Mouse (Mus musculus) right cerebral cortex, postnatal 4 days (tissue): Measurements from ENCODE around the gene Ell.
A peak's percentile ranks its signal among the peaks of the same experiment; 100 is the strongest.

Experiments used
- DNase-seq: peaks from one replicate; pipeline ENCODE4 v3.0.0-alpha.2; 2022

Ell gene

DNA sequence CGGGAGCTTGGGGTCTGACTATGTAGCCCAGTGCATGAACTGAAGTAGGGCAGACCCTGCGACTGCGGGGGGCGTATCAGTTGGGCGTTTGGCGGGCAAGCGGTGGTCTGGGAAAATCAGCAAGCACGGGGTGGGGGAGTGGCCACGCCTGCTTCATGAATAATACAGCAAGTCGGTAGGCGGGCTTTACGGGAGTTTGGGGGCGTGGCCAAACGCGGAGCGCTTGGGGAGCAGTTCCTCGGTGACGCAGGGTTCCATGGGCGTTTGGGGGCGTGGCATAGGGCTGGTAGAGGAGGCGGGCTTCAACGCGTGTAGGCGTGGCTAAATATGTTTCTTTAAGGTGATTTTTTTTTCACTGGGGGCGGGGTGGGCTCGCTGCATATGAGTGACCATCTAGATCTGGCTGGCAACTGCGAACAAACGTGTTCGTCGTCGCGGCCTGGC is 602 bp upstream of the Ell start:
- DNase-seq = peak; percentile 100

DNA sequence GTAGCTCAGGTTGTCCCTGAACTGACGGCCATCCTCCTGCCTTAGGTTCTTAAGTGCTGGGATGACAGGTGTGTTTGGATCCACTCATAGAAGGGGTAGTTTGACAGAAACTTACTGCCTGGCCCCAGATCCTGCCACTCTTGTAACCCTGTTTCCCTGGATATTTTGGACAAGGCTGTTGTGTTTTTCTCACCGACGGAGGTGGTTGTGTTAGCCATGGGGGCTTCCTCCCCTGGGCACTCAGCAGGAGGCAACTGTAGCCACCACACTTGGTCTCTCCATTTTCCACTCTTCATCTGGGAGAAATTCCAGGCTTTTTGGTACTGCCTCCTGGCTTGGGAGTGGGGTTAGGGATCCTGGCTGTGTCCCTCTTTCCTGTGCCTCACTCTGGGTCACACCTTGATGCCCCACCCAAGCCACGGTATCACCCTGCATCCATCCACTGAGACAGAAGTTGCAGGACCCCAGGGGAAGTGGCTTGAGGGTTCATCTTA is 803 bp downstream of the Ell start:
- no peak for DNase-seq

DNA sequence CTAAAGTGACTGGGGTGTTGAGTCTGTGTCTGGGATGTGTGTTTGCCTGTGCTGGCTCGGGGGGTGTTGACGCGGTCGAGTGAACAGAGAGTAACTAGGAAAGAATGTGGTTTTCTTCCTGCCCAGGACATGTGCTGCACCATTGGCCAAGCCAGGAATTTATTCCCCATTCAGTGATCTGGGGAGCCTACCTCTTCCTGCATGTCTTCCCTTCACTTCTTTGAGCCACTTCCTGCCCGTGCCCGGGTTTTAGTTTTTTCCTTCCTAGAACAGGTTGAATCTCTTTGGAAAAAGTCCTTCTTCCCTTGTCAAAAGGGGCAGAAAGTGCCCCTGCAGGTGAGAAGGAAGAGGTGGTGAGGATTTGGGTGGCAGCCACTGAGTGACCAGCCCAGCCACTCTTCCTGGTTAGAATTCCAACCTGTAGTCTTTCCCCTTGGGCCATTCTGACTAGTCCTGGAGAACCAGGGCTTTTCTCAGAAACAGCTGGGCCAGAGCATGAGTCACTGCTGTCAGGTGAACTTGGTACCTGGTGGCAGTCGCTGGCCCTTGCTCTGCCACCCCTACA is 1.3 kb downstream of the Ell start:
- DNase-seq = no peak

DNA sequence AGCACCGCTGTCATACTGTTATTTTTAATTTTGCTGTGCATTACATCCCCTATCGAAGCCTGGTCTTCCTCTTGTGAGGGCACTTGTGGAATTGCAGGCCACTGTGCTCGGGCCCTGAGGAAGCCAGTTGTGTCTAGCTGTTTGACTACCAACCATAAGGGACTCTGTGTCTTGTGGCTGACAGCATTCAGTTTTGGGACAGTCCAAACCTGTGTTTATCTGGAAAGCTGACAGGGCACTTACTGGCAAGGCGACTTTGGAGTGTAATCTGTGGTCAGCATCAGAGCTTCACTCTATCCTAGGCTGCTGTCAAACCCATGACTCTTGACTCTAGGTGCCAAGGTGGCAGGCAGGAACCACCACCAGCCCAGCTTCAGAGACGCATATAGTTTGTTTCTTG is 1.8 kb downstream of the Ell start:
- DNase-seq = no peak

DNA sequence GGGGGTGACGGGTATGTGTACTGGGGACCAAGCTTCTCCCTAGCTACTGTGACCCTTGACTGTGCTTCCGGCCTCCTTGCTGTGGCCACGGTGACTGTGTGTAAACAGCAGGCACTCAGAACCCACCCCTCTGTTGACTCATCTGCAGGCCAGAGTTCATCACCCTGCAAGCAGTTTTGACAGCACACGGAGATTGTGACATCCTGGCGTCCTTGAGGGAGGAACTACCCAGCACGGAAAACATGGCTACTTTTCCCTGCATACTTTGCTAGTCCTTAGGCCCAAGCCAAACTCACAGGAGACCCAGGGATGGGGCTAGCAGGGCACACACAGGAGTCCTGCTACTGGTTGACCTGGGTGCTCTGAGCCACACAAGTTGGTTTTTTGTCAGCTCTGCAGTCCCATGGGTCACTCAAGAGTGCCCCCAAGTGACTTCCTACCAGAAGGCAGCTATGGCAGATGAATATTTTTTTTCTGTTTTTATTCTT is 5.0 kb downstream of the Ell start:
- DNase-seq = no peak

DNA sequence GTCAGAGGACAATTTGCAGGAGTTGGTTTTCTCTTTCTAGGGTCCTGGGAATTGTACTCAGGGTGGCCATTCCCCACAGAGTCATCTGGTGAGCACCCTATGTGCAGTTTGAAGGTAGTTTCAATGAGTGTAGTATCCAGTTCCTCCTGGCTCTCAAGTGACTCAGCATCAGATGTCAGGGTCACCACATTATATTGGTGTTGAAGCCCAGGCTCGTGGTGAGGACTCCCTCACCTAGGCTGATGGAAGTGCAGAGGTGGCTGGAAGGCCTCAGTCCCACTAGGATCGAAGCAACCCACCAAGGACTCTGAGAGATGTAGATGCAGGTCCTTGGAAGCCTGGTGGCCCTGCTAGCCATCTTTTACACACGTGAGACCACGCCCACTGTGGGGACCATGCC is 7.2 kb downstream of the Ell start:
- no peak for DNase-seq

DNA sequence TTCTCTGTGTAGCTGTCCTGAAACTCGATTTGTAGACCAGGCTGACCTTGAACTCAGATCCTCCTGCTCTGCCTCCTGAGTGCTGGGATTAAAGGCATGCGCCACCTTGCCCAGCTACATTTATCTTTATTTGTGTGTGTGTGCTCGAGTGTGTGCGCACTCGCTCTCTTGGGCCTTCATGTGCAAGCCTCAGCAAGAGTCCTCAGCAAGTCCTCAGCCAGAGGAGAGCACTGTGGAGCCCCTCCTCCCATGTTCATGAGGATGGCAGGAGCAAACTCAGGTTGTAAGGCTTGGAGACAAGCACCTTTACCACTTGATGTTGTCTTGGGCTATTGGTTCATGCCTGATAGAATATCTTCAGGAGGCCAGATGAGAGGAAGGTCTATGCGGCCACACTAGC is 8.5 kb downstream of the Ell start:
- DNase-seq = no peak

DNA sequence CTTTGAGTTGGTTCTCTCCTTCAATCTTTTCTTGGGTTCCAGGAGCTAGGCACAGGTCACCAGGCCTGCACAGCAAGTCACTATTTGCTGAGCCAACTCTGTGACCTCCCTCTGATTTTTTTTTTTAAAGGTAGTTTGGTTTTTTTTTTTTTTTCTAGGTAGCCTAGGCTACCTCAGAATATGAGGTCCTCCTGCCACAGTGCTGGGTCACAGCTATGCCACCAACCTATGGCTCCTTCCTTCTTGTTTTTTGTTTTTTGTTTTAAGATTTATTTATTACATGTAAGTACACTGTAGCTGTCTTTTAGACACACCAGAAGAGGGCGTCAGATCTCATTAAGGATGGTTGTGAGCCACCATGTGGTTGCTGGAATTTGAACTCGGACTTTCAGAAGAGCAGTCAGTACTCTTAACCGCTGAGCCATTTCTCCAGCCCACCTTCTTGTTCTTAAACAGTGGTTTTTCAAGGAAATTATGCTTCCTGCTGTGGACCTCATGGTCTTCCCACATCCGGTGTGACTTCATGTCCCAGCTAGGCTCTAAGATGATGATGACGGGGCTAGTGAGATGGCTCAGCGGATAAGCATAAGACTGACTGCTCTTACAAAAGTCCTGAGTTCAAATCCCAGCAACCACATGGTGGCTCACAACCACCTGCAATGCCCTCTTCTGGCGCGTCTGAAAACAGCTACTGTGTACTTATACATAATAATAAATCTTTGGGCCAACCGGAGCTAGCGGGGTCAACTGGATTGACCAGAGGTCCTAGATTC is 10.3 kb downstream of the Ell start:
- DNase-seq = no peak

DNA sequence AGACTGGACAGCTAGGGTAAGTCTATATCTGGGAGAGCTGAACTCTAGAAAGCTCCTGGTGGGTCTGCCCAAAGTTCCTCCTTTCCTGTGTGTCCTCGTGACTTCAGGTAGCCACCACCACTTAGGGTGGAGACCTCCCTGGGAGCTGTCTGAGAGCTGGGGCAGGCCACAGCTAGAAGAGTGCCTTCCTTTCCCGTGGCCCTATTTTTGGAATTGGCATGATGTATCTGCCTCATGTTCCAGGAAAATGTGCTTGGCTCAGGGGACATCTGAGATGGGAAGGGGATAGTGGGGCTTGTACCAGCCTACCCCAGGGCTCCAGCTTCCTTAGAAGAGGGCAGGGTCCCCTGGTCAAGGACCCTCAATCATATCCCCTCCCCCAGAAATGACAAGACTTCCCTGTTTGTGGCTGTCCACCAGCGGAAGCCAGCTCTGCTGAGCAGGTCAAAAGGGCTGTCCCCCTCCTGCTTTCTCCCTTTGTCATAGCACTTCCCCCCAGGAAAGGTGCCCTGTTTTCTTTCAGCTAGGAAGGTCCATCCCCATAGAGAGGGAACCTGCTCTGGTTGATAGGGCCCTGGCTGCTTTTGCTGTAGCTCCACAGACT is 12.4 kb downstream of the Ell start:
- no peak for DNase-seq

DNA sequence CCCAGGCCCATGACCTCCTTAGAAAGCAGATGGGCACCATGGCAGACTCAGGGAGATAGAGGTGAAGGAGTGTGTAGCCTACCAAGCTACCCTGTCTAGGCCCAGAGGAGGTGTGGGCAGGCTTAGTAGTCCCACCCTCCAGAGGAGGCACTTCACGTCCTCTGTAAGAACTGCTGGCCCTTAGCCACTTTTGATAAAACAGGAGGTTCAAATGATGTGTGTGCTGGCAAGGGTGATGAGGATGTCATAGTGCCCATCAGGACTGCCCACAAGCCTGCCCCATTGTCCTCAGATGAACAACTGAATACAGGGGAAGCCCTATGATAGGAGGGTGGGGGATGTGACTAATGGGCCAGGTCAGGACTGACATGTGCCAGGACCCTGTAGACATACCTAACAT is 13.6 kb downstream of the Ell start:
- no peak for DNase-seq

DNA sequence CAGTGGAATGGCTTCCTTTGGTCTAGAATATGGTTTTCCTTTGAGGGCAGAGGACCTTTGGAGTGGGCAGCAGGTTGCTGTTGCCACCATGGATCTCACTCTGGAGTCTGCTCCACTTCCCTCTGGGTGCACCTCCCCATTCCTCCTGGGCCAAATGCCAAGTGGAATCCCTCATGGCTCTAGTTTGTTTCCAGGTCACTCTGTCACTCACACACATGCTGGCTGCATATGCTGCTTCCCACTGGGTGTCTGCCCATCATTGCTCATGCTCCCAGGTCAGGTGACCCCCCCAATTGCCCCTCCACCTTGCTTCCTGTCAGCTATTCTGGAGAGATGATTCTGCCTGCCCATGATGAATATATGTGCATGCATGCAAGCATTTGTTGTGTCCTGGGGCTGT is 14.5 kb downstream of the Ell start:
- peak; percentile 28 for DNase-seq

DNA sequence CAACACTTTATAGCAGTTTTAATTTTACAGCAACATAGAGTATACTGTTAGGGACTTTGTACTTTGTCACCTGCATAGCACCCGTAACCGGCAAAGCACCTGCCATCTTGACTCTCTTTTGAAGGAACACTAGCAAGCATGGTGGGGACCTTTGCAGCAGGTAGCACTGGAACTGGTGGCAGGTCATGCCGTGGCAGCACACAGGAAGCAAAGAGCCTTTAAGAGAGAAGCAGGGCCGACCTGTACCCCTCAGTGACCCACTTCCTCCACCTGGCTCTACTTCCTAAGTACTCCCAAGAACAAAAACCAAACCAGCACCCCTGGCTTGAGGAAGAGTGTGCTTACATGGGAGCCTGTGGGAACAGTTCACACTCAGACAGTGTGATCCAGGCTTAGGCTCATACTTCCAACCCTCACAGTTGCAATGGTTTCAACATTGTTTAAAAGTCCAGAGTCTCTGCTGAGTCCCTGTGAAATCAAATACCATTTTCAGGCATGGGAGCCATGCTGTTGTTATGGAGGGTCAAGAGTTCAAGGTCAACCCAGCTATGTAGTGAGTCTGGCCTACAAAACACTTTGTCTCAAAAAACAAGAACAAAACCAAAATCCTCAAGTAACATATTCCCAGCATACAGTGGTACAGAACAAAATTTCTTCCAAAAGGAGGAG is 16.0 kb downstream of the Ell start:
- no peak for DNase-seq

DNA sequence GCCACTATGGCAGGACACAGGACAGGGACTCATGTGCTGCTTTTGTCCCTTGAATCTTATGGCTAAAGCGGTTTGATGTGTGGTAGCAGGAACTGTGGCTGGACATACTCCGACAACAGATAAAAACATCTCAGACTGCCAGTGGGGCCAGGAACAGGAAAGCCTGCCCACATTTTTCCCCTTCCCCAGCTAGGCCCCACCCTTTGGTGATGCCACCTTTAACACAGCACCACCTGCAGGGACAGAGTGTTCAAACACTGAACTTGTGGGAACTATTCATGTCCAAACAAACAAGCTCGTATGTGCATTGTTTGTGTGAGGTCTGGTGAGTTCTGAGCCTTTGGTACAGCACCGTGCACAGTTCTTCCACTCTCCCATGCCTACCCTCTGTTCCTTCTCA is 19.1 kb downstream of the Ell start:
- no peak for DNase-seq

DNA sequence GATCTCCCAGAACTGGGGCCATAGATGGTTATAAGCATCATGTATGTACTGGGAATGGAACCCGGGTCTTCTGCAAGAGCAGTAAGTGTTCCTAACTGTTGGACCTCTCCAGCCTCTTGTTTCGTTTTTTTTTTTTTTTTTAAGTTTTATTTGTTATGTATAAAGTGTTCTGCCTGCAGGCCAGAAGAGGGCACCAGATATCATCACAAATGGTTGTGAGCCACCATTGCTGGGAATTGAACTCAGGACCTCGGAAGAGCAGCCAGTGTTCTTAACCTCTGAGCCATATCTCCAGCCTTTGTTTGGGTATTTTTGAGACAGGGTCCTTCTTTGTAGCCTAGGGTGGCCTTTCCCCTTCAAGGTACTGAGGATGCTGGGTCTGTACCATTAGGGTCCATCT is 19.7 kb downstream of the Ell start:
- no peak for DNase-seq

DNA sequence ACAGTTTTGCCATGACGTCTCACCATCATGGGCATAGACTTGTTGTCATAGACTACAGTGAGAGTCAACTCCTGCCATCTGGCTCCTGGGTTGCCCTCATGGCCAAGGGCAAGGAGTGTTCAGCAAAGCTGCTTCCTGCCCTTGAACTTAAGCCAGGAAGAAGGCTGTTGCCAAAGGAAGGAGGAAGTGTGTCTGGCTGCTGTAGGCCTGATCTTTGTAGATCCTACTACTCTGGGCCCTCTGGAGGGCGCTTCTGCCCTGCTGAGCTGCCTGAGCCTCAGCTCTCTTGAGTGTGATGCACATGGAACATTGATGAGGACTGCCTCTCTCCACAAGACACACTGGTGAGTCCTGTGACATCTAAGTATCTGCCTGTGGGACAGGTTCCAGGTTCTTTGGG is 20.8 kb downstream of the Ell start:
- no peak for DNase-seq

DNA sequence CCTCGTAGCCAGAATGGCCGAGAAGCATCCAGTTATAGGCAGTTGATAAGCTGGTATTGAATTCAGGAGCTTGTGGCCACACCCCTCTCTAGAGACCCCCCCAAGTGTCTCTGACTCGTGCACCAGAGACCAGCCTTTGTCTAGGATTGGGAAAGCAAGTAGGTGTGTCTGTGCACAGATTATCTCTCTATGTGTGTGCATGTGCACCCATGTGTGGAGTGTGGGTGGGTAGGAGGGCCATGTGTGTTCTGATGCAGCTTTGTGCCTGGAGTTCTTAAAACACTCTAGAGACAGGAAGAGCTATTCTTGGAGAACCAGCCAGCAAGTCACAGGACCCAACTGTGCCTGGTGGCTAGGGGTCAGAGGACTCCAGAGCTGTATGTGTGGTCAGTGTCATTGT is 21.3 kb downstream of the Ell start:
- no peak for DNase-seq

DNA sequence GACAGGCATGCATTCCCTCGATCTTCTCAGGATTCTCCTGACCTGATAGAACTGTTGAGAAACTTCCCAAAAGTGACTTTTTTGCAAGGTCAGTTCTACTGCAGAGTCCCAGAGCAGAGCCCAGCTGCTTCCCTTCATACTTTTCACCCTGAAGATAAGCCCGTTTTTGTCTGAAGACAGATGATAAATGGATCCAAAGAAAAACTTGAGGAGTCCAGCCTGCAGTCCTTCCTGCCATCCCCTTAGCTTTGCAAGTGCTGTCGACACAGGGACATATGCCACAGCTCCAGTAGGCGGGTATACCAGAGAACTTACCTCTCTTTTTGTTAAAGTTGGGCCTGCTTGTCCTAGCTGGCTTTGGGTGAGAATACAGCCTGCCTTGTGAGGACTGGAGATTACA is 22.1 kb downstream of the Ell start:
- no peak for DNase-seq

DNA sequence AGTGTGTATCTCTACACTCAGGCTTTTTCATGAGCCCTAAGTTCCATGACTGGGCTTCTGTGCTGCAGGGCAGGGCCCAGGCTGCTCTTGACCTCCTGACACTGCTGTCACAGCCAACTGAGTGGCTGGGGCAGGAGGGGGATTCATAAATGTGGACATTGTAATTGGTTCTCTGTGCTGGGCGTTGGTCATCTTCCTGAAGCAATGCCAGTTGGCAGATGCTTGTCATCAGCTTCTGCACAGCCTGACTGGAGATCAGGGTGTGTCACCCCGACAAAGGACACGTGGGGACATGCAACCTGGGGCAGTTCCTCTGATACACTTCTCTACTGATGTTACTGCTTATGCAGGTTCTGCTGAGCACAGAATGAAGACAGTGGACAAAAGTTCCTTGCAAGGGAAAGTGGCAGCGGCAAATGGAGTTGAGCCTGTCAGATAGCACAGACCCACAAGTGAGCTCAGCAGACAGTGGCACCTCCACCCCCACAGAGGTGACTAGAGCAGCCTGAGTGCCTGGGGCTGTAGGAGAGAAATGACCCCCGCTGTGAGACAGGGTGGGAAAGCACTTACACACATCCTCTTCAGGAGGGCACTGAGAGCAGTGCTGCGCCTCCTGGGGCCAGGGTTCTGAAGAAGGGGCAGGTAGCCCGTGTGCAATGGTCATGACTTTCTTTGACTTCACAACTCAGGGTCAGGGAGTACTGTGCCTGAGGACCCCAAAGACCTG is 22.7 kb downstream of the Ell start:
- DNase-seq = no peak

DNA sequence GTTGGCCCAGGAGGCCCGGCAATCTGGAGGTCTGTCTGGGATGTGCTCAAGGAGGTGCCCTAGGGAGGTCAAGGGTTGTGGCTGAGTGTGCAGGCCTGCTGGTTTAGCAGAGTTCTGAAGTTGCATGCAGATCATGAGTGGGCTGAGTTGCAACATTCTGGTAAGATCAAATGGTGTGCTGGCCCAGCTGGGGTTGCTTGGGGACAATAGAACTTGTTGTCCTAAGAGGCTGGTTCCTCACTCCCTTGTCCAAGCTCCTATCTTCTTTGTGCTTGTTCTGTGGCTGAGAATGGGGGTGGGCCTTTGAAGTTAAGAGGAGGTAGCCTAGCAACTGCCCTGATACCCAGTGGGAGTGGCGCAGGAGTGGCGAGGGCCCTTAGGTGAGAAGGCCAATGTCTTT is 23.5 kb downstream of the Ell start:
- DNase-seq = no peak

DNA sequence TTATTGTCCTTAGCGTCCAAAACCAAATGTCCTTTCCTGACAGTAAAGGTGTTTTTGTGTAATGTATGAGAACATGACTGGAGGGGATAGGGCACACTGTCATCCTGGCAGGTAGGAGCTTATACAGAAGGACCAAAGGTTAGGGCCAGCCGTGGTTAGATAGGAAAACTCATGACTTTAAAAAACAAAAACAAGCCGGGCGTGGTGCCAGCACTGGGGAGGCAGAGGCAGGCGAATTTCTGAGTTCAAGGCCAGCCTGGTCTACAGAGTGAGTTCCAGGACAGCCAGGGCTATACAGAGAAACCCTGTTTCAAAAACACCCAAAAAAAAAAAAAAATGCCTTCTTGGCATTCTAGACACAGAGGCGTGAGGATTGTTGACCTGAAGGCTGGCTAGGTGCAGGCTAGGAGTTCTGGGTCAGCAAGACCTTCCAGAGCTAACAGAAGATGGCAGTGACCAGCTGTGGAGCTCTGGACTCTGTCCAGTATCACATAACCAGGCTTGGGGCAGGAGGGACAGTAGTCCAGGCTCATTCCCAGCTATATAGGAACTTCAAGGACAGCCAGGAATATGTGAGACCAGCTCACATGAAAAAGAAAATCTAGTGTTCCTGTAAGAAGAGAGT is 24.6 kb downstream of the Ell start:
- no peak for DNase-seq

DNA sequence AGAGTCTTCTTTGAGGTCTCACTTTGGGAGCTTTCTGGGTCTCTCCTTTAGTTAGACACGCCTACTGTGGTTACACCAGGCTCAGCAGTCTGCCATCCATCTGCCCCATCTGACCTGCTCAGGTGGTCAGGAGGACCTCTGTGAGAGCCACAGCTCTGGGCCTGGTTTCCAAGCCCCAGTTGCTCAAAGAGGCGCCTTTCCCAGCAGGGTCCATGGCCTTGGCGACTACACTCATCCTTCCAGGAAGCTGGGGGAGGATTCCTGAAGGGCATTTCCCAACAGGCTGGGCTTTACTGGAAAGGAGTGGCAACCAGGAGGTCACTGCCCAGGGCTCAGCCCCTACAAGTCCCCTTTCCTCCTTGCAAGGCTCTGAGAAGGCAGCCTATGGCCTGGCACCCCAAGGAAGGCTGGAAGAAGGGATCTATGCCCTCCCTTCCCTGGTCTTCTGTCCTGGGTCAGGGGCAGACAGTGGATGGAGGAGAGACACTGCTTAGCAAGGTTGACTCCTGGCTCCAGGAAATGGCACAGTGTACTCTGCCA is 25.5 kb downstream of the Ell start:
- no peak for DNase-seq

DNA sequence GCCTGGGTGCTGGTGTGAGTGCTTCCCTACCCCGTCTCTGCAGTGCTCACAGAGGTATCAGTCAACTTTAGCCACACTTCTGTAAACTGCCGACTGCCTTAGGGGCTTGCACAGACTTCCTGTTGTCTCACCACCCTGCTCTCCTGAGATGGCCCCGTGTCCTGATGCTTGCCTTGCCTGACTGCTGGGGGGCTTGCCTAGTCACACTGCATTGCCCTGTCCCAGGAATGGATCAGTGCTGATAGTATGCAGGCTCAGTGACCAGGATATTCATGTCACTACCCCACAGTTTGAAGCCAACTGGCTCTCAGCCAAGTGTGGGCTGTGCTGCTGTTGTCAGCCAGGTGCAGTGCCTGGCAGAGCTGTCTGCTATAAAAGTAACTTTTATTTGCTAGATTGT is 26.3 kb downstream of the Ell start:
- DNase-seq = no peak
